Mouse (Mus musculus): ENCODE results near the gene Crp. TPM values are rescaled to one million over a fixed set of nuclear protein-coding genes. Genes with fewer than 3 reads are reported as not detected.

Gene Crp
- polyA plus RNA-seq, 1 experiment from 2014 or later: not detected

GRCm38 (mm10) chr1:172785886-172786285, 88.0 kb downstream of the Crp start:
- no peak overlapping the region for H3K9ac ChIP-seq (replicated peaks; ENCODE audit: low read depth, low read length)
- H3K9me3 ChIP-seq (ENCODE audit: control insufficient read depth, low read length): no peaks in the 10 kb centered on the region
- no peak for ATAC-seq
- H3K4me3 ChIP-seq (replicated peaks; ENCODE audit: low read length): no peak overlapping the region
- no peak overlapping the region for H3K27ac ChIP-seq (ENCODE audit: low read length)
- no peak overlapping the region for H3K4me2 ChIP-seq (ENCODE audit: low read length)
- no peaks in the 10 kb centered on the region for H3K36me3 ChIP-seq (ENCODE audit: control insufficient read depth, insufficient read depth)
- WGBS: 10% methylated on average over 1 of the region's 1 CpGs
- H3K27me3 ChIP-seq (replicated peaks; ENCODE audit: control insufficient read depth, insufficient read depth, low read length): no peaks in the 10 kb centered on the region
- H3K4me1 ChIP-seq (replicated peaks; ENCODE audit: control insufficient read depth, insufficient read depth, low read length): no peaks in the 10 kb centered on the region

- H3K36me3 ChIP-seq (ENCODE audit: control insufficient read depth, insufficient read depth): no peaks in the 10 kb centered on the region
- H3K9me3 ChIP-seq (ENCODE audit: control insufficient read depth, low read length): no peaks in the 10 kb centered on the region
- H3K27me3 ChIP-seq (replicated peaks; ENCODE audit: control insufficient read depth, insufficient read depth, low read length): no peaks in the 10 kb centered on the region
- no peak overlapping the region for H3K4me2 ChIP-seq (ENCODE audit: low read length)
- 92% methylated on average over 2 of the region's 2 CpGs for WGBS
- no peak overlapping the region for H3K9ac ChIP-seq (replicated peaks; ENCODE audit: low read depth, low read length)
- no peak overlapping the region for H3K4me3 ChIP-seq (replicated peaks; ENCODE audit: low read length)
- no peaks in the 10 kb centered on the region for H3K4me1 ChIP-seq (replicated peaks; ENCODE audit: control insufficient read depth, insufficient read depth, low read length)
- no peak overlapping the region for H3K27ac ChIP-seq (ENCODE audit: low read length)
- ATAC-seq: no peak
Measured at GRCm38 (mm10) chr1:172828975-172829374, 131.1 kb downstream of the Crp start.

DNA sequence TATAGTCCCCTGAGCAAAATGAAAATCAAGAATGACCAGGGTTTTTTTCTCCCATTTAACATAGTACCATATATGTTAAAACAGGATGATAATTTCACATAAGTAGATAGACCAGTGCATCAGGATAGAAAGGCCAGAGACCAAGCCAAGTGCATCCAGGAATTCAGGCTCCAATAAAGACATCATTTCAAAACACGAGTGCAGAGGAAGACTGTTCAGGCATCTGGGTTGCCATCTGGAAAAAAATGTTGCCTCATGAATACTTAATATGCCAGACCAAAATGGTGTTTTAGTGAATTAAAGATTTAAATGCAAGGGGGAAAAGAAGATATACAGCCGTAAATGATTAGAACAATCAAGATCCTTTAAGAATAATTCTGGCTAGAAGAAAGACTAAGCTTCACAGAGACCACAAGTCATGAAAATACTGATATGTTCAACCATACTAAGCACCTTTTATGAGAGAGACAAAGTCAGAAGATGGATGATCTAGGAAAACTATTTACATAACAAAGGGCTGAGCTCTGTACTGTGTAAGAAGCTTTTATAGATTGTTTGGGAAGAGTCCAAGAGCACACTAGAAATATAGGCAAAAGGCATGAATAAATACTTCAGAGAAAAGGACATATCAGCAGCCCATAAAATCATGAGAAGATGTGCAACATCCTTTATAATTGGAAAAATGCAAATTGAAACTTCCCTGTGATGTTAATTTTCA, 149.3 kb downstream of the Crp start:
- H3K4me1 ChIP-seq (replicated peaks; ENCODE audit: control insufficient read depth, insufficient read depth, low read length): no peaks in the 10 kb centered on the region
- no peak overlapping the region for H3K4me3 ChIP-seq (replicated peaks; ENCODE audit: low read length)
- ATAC-seq: no peak
- no peak overlapping the region for H3K27ac ChIP-seq (ENCODE audit: low read length)
- H3K27me3 ChIP-seq (replicated peaks; ENCODE audit: control insufficient read depth, insufficient read depth, low read length): no peaks in the 10 kb centered on the region
- WGBS: 43% methylated on average over 2 of the region's 2 CpGs
- H3K9me3 ChIP-seq (ENCODE audit: control insufficient read depth, low read length): no peaks in the 10 kb centered on the region
- H3K9ac ChIP-seq (replicated peaks; ENCODE audit: low read depth, low read length): no peak overlapping the region
- no peak overlapping the region for H3K4me2 ChIP-seq (ENCODE audit: low read length)
- no peaks in the 10 kb centered on the region for H3K36me3 ChIP-seq (ENCODE audit: control insufficient read depth, insufficient read depth)

DNA sequence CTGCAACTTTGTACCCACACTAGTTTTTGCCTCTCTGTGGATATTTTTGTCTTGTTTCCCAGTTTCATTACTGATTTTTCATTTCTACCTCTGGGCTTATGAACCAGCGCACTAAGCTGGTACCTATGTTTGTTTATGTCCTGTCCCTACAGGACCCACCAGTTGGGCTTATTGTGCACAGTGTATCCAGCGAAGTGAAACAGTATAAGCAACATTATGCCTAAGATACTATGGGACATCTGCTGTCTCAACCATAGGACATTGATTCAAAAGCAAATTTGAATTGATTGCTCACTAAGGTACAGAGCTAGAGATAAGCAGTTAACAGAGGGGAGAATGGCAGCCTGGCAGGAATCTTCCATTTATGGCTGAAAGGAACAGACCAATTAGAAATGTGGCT, 150.3 kb downstream of the Crp start:
- no peak for ATAC-seq
- H3K4me3 ChIP-seq (replicated peaks; ENCODE audit: low read length): no peak overlapping the region

DNA sequence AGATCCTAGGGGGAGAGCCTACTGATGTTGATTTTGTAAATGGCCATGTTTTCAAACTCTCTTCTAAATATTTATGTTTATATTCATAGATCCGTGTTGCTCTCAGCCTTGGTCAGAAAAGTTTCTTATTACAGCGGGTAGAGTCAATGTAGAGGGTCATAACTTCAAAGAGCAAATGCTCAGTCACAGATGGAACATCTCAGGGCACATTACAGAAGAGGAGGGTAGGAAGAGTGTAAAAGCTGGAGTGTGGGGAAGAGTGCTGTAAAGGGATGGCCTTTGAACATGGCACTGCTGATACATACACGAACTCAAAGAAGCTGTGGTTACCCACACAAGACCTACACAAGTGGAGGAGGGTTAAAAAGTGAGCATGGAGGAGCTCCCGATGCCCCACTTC, 177.4 kb downstream of the Crp start:
- no peak for ATAC-seq
- Histone ChIP-seq H3K27ac (ENCODE audit: low read length) (no peak overlapping the region), H3K4me2 (ENCODE audit: low read length) (no peak overlapping the region), H3K4me3 (replicated peaks; ENCODE audit: low read length) (no peak overlapping the region), H3K27me3 (replicated peaks; ENCODE audit: control insufficient read depth, insufficient read depth, low read length) (no peaks in the 10 kb centered on the region), H3K9ac (replicated peaks; ENCODE audit: low read depth, low read length) (no peak overlapping the region), H3K9me3 (ENCODE audit: control insufficient read depth, low read length) (peaks cover 3% of the 10 kb centered on the region; the same call in 1 of the 2 replicates), H3K4me1 (replicated peaks; ENCODE audit: control insufficient read depth, insufficient read depth, low read length) (no peaks in the 10 kb centered on the region), H3K36me3 (ENCODE audit: control insufficient read depth, insufficient read depth) (no peaks in the 10 kb centered on the region)
- 79% methylated on average over 4 of the region's 4 CpGs for WGBS

More for the DNA sequence above, 150.3 kb downstream of the Crp start:
- Histone ChIP-seq H3K27ac (ENCODE audit: low read length) (no peak overlapping the region), H3K9ac (replicated peaks; ENCODE audit: low read depth, low read length) (no peak overlapping the region), H3K4me1 (replicated peaks; ENCODE audit: control insufficient read depth, insufficient read depth, low read length) (no peaks in the 10 kb centered on the region), H3K27me3 (replicated peaks; ENCODE audit: control insufficient read depth, insufficient read depth, low read length) (no peaks in the 10 kb centered on the region), H3K4me2 (ENCODE audit: low read length) (no peak overlapping the region), H3K9me3 (ENCODE audit: control insufficient read depth, low read length) (no peaks in the 10 kb centered on the region), H3K36me3 (ENCODE audit: control insufficient read depth, insufficient read depth) (no peaks in the 10 kb centered on the region)
- WGBS: 88% methylated on average over 2 of the region's 2 CpGs

DNA sequence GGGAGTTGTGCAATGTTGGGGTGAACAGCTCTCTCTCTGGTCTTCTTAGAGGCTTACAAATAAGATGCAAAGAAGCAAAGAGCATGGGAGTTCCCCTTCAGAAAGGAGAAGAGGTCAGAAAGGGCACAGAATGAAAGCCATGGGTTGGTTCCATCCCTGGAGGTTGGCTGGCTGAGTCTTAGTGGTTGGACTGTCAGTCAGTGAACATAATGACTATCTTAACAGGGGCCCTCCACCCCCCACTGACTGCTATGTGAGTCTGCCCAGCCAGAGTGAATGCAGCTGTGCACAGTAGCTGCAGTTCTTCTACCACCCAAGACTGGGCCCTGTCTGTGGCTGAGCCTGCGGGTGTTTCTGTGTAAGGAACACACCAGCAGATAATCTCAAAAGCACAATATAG, 178.8 kb downstream of the Crp start:
- Histone ChIP-seq H3K9ac (replicated peaks; ENCODE audit: low read depth, low read length) (no peak overlapping the region), H3K4me1 (replicated peaks; ENCODE audit: control insufficient read depth, insufficient read depth, low read length) (no peaks in the 10 kb centered on the region), H3K9me3 (ENCODE audit: control insufficient read depth, low read length) (peaks cover 3% of the 10 kb centered on the region; the same call in 1 of the 2 replicates), H3K27me3 (replicated peaks; ENCODE audit: control insufficient read depth, insufficient read depth, low read length) (no peaks in the 10 kb centered on the region), H3K27ac (ENCODE audit: low read length) (no peak overlapping the region), H3K4me2 (ENCODE audit: low read length) (no peak overlapping the region), H3K4me3 (replicated peaks; ENCODE audit: low read length) (no peak overlapping the region), H3K36me3 (ENCODE audit: control insufficient read depth, insufficient read depth) (no peaks in the 10 kb centered on the region)
- WGBS: 59% methylated on average over 1 of the region's 1 CpGs
- ATAC-seq: no peak

Other genes with a start within 250 kb of the Crp start
- gene Slamf9, start 222.7 kb upstream of the Crp start, polyA plus RNA-seq (2015; fragmentation: Nextera tagmentation; extraction: Ambion mirVana): not detected in 2 replicates
- gene Igsf9, start 216.3 kb upstream of the Crp start, polyA plus RNA-seq (2015; fragmentation: Nextera tagmentation; extraction: Ambion mirVana): 60.9 and 89.9 TPM in 2 replicates
- gene Tagln2, start 198.0 kb upstream of the Crp start, polyA plus RNA-seq (2015; fragmentation: Nextera tagmentation; extraction: Ambion mirVana): 53.4 and 56.8 TPM in 2 replicates
- 1.8 and 3.0 TPM in 2 replicates for gene Cfap45, start 177.3 kb upstream of the Crp start, polyA plus RNA-seq (2015; fragmentation: Nextera tagmentation; extraction: Ambion mirVana)
- 0.14 TPM in 1 of 2 replicates, not detected in the other for gene Vsig8, start 142.1 kb upstream of the Crp start, polyA plus RNA-seq (2015; fragmentation: Nextera tagmentation; extraction: Ambion mirVana)
- not detected in 2 replicates for gene Slamf8, start 107.5 kb upstream of the Crp start, polyA plus RNA-seq (2015; fragmentation: Nextera tagmentation; extraction: Ambion mirVana)
- not detected in 2 replicates for gene Fcrl6, start 95.5 kb upstream of the Crp start, polyA plus RNA-seq (2015; fragmentation: Nextera tagmentation; extraction: Ambion mirVana)
- gene Dusp23, start 65.1 kb upstream of the Crp start, polyA plus RNA-seq (2015; fragmentation: Nextera tagmentation; extraction: Ambion mirVana): 6.2 TPM in 2 replicates
- not detected in 2 replicates for gene Apcs, start 197.0 kb downstream of the Crp start, polyA plus RNA-seq (2015; fragmentation: Nextera tagmentation; extraction: Ambion mirVana)

Measured in forebrain, embryonic 16.5 days (tissue).